Mouse (Mus musculus) left cerebral cortex, postnatal 25 days (tissue): ENCODE data around the gene Dlgap1. TPM values are rescaled to one million over a fixed set of nuclear protein-coding genes. Genes with fewer than 3 reads are reported as not detected.
A peak's percentile ranks its signal among the peaks of the same experiment; 100 is the strongest.

Experiments
- DNase-seq, 2 experiments: peaks; one replicate each; pipeline ENCODE4 v3.0.0; 2022; ENCODE audit warnings: low spot score in 2 of 2, mixed read lengths in 1 of 2
- intact Hi-C: fragments of 180-260 bp; cut with DNase I; formaldehyde crosslinking; loops from one replicate; pipeline ENCODE4 v1.15.1; 2025
- total RNA-seq, 2 experiments: library from RNA; stranded (reverse); gene quantifications; 2 replicates each; pipeline ENCODE4 v1.2.3; 2021

Gene Dlgap1
- total RNA-seq, 2 experiments from 2014 or later: 420 to 443 TPM

DNA sequence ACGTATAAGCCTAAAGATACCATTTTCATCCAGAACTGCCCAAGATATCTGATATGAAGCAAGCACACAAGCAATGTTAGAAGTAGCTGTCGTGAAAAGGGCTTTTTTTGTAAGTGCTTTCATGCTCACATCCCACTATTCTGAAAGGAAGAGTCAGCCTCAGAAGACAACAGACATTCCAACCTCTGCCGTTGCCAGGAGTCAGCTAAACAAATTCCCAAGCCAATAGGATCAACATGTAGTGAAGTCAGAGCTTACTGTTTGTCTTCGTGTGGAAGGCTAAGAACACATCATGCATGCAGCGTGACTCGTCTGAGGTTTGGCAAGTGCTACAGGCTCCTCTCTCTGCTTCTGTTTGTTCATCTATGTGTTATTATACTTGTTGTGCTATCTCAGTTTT lies 529.4 kb downstream of the Dlgap1 start:
- DNase-seq: no peak
- intact Hi-C loops: no loop called here

DNA sequence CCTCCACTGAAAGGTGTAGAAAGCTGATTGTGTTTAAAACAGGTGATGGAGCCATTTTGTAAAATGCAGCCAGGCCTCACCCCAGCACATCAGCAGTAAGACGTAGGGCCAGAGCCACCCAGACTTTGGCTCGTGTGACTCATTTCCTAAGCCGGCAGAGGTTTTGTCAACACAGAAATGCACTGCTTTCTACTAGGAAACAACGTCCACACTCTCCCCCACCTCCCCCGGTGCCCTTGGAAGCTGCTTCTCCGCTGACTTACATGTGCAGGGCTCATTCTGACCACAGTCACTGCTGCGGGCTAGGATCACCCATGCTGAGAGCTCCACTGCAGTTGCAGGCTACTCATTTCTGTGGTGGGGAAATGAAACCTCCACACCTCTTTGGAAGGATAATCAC lies 533.1 kb downstream of the Dlgap1 start:
- intact Hi-C loops: no loop called here
- DNase-seq: no peak

DNA sequence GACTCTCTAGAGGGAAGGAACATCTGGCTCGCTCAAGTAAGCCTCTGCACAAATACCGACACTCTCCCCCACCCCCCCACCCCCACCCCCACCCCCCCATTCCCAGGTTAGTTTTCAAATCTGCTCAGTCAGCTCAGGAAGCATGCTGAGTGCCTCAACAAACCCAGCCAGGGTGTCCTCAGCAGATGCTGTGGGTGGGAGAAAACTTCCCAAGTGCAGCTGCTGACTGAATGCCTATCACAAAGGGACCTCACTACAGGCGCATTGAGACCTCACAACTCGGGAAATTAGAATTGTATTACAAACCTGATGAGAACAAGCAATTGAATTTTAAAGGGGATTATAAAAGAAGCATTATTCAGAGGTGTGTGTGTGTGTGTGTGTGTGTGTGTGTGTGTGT lies 538.9 kb downstream of the Dlgap1 start:
- peak in 1 of 2 experiments; percentile 62 for DNase-seq
- intact Hi-C loops: no loop called here

DNA sequence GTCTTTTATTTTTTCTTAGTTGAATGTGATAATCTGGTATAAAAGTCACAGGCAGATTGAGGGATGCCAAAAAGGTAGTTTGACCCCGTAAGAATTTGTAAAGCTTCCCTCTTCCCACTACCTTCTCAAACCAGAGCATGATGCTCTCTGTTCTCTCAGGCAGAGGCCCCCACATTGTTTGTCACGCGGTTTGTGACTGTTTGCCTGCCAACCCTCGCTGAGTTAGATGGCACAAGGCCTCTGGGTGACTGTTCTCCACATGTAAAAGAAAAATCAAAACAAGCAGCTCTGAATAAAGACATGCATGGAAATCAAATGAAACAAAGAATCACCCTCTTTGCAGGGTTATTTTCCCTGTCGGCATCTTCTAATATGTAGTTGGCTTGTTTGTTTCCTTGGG lies 541.6 kb downstream of the Dlgap1 start:
- intact Hi-C loops: no loop called here
- no peak for DNase-seq

DNA sequence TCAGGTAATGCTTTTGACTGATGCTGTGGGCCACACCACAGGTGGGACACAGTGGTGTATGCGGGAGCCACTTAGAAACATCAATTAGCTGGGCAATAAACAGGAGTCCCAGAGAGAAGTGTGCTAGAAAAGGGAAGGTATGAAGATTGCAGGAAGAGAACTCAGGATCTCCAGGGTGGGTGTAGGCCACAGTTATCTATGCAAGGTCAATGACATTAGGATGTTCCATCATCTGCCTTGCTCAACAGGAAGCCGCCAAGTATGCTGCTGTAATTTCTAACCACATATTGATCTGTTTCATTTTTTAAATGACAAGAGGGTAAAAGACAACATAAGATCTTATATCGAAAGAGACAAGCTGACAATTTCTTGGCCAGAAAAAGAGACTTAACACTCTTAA lies 542.5 kb downstream of the Dlgap1 start:
- intact Hi-C loops: no loop called here
- DNase-seq: no peak

DNA sequence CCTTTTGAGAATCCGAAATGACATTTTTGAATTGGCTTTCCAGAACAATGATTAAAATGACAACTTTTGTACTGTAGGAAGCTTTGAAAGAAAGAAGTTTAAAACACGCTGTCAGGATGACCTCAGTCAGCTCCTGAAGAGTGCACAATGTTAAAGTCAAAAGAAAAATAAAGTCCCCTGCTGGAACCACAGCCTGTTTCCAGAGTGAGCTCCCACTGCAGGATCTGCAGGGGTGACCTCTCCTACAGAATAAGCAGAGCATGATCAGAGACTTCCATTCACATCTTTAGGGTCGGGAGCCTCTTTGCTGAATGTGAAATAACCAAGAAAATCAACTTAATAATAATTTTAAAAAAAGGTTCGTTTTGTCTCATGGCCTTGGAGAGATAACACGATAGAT lies 544.9 kb downstream of the Dlgap1 start:
- no peak for DNase-seq
- intact Hi-C loops: no loop called here

DNA sequence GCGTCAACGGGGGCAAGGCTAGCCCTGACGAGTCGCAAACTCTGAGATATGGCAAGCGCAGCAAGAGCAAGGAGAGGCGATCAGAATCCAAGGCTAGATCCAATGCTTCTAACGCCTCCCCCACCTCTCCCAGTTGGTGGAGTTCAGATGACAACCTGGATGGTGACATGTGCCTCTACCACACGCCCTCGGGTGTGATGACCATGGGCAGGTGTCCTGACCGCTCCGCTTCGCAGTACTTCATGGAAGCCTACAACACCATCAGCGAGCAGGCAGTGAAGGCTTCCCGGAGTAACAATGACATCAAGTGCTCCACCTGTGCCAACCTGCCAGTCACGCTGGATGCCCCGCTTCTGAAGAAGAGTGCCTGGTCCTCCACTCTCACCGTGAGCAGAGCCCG lies 547.6 kb downstream of the Dlgap1 start:
- intact Hi-C loops: no loop called here

DNA sequence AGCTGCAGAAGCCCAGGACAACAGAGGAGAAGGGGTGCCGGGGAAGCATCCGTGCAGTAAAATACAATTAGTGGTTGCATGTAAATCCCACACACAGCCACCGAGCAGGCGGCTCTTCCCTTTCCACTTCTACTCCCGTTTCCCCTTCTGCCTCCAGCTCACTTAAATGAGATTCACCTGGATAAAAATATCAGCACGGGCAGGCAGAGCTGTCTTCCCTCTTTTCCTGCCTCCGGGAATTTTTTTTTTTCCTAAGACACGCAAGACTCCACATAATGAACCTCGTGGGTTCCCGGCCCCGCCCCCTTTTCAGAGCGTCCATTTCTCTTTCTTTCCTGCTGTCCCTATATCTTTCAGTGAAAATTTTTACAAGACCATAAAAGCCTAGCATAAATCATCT lies 548.5 kb downstream of the Dlgap1 start:
- DNase-seq: peak in 1 of 2 experiments; percentile 57
- intact Hi-C loops: no loop called here

More for the DNA sequence above, 547.6 kb downstream of the Dlgap1 start:
- DNase-seq: no peak

DNA sequence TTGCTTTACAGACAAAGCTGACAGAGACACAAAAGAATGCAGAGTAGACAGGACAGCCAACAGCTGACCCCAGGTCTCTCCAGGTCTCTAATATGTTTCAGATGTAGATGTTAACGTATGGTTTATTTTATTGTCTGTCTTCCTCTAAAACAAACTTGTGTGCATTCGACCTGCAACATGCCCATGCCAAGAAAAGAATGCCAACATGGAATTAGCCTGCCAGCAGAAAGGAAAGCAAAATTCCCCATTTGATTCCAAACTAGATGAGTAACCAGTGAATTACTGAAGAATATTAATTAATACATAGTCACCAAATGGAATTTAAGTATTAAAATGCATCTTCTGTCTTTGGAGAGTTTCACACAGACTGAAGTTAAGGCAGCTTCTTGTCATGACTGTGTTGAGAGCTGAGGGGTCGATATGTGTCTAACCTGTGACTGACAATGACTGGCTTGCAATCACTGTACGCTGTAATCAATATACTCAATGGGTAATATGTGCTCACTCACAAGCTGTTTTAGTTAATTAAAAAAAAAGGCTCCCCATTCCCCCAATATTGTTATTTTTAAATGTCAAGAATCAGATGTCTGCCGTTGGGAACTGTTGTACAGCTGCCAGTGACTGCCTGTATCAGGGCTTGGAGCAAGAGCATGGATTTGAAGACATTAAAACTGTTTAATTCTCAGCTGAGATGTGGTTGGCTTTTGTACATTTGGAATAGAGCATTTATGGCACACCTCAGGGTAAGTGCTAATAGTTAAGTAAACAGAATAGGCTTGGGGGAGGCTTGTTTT lies 552.4 kb downstream of the Dlgap1 start:
- intact Hi-C loops: loop anchor here (5.0 kb wide), 1 partner anchor 49 kb away; no protein-coding TSS in a partner anchor
- DNase-seq: no peak

DNA sequence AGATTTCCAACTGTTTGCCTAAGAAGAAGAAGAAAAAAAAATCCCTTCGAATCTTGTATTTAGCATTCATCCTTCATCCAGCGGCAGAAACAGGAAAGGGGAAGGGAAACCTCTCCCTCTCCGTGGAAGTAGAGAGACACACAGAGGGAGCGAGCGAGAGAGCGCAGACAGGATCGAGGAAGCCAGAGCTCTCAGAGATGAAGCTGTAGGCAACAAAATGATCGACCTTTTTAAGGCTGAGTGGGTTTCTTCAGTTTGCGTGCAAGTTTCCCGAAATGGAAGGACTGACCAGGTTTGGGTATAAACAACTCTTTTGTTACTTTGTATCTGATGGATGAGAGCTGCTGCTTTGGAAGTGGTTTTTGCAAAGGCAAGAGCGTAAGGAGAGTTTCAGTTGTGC lies 553.1 kb downstream of the Dlgap1 start:
- peak; percentile 63 to 78 for DNase-seq
- intact Hi-C loops: loop anchor here (1.0 to 5.0 kb wide), 2 partner anchors 50 to 92 kb away; no protein-coding TSS in a partner anchor

DNA sequence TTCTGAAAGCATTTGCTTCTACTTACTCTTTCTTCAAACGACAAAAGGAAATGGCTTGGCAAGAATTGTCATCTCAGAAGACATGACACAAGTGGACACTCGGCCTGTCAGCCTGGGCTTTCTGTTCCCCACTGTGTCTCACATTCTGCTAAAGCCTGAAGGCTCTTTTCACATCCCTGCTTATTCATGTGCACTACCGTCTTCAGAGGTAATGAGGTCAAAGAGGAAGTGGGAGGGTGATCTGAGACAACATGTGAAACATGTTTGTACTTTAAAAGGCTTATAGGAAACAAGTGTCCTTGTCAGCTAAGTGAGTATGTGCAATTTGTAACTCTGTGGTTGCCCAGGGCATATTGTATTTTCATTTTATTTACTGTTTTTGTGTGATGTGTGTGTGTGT lies 557.1 kb downstream of the Dlgap1 start:
- intact Hi-C loops: loop anchor here (2.0 kb wide), 1 partner anchor 157 kb away; no protein-coding TSS in a partner anchor
- no peak for DNase-seq

DNA sequence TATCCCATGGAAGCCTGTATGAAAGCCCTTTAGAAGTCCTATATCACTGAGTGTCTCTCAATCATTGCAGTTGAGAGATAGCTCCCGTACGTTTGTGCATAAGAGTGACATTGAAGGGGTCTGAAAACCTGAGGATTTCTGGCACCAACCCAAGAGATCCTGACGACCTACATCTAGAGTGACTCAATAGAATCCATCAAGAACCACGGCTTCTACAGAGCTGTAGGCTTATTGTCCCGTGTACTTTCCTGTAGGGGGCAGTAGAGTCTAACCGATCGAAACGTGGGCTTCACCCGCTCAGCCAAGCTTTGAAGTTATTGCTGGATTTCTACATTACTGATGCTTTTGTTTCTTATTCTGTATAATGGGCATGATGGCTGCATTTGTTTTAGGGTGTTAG lies 558.2 kb downstream of the Dlgap1 start:
- intact Hi-C loops: loop anchor here (1.0 to 2.0 kb wide), 2 partner anchors 106 to 156 kb away; no protein-coding TSS in a partner anchor

DNA sequence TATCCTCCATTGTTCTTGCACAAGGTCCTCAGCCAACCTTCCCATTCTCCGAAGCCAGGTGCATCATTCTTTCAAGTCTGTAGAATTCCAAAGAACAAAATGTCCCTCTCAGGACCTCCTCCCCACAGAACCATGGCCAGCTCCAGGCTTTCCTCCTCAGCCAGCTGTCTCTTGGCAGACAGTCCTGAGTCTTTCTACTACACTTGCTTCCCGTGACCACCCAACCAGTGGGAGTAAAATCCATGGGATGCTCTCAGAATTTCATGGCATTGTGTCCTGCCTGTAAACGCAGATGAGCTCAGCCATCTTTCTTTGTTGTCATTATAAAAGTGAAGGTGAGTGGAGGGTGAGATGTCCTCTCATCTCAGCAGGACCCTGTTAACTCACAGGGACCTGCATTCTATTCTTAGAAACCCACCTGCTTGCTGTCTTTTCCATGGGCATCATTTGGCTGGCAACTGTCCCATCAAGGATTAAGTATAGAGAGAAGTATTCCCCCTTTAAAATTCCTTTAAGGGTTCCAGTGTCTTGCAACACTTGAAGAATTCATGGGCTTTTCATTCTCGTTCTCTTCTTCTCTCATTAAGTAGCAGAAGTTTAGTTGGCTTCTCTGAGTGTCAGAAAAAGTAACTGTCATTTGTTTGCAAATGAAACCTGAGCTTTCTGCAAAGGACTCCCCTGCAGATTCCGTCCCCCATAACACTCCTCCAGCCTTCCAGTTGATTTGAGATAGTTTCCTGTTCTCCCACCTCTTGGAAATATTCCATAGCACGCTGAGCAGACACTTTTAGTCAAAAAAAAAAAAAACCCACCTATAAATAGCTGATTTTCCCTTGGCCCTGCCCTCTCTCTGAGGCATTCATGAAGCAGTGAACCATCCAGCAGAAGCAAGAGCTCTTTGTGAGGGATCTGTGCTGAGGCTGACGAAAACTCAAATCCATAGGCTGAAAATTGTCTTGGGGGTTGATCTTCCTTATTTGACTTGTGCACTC lies 559.6 kb downstream of the Dlgap1 start:
- intact Hi-C loops: loop anchor here (2.0 kb wide), 1 partner anchor 68 kb away; no protein-coding TSS in a partner anchor
- DNase-seq: peak in 1 of 2 experiments; percentile 85

More for the DNA sequence above, 558.2 kb downstream of the Dlgap1 start:
- peak; percentile 45 to 75 for DNase-seq

DNA sequence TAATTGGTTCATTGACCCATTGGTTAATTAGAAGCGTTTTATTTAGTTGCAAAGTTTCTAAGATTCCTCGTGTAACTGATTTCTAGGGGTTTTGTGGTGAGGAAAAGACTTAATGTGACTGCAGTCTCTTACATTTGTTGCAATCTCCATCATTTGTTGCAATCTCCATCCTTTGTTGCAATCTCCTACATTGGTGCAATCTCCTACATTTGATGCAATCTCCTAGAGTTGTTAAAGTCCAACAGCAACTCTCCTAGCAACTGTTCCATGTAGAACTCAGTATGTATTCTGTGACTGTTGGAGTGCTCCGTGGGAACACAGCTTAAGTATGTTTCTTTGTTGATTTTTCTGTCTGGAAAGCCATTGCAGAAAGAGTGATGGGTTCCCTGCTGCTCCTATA lies 565.4 kb downstream of the Dlgap1 start:
- DNase-seq: no peak
- intact Hi-C loops: no loop called here

DNA sequence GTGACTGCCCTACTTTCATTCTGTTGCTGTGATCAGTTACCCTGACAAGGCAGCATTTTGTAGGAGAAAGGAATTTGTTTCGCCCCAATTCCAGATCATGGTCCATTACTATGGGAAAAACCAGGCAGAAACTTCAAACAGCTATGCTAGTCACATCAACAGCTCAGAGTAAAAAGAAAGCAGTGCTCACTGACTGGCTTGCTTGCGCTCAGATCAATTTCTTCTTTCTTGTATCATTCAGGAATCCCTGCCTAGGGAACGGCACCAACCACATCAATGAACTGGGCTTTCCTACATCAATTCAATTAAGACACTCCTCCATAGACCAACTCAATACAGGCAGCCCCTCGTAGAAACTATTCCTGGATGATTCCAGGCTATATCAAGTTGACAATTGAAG lies 572.9 kb downstream of the Dlgap1 start:
- DNase-seq: no peak
- intact Hi-C loops: no loop called here

DNA sequence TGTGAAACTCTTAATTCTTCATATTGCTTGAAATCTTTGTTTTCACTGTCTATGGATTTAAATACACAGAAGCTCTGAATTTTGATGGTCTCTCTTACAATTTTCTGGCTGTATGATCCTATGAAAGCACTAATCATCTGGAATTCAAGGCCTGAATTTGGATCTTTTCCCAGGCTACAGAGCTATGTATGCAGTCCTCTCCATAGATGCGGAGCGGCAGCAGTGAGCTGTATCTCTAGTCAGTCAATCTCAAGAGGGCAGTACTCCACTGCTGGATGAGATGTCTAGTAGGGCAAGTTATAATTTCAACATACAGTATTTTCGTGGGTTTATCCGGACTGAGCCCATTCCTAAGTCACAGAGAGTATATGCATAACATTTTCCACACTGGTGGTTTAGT lies 581.9 kb downstream of the Dlgap1 start:
- intact Hi-C loops: no loop called here
- DNase-seq: peak in 1 of 2 experiments; percentile 43

DNA sequence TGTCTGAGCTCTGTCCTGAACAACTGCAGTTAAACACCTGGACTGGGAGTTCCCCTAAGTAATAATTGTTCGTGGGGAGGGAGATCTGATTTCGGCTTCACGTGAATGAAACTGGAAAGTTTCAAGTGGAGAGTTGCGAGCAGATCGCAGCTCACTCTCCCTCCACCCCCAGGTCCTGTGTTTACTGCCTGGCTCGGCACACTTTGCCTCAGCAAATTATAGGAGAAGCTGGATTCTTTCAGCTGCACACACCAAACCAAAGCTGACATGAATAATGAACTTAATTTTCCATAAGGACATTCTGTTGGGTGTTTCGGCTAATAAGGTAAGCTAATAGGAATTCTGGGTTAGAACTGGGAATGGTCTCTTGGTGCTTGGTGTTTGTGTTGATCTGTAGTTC lies 592.7 kb downstream of the Dlgap1 start:
- peak in 1 of 2 experiments; percentile 42 for DNase-seq
- intact Hi-C loops: no loop called here

DNA sequence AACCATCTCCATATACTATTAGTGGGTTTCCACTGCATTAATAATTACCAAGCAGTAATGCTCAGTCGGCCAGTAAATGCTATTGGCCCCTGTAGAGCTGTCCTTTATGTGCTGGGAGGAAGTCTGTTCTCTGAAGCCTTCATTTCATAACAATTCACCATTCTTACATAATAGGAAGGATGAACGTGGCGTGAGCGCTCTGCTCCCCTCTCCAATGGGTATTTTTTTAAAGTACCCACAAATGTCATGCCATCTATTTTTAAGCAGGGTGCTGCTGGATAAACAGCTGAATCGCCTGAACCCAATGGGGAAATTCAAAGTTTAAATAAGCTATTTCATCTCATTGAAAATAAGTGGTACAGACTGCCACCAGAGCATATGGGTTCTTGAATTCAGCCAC lies 602.0 kb downstream of the Dlgap1 start:
- intact Hi-C loops: no loop called here
- DNase-seq: peak in 1 of 2 experiments; percentile 71

DNA sequence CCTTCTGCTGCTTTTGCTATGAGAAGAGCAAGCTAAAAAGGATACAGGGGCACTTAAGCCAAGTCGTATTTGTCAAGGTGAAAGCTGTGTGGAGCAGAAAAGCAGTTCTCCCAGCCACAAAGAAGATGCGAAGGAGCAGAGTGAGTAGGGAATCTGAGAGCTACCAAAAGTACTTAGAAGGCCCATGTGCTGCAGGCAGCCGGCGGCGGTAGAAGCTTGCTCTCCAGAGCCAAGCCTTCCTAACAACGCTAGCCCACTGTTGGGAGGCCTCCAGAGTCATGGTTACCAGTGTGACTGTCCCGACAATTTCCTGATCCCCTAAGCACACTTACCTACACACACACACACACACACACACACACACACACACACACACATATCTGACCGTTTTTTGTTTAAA lies 614.2 kb downstream of the Dlgap1 start:
- DNase-seq: no peak
- intact Hi-C loops: no loop called here

DNA sequence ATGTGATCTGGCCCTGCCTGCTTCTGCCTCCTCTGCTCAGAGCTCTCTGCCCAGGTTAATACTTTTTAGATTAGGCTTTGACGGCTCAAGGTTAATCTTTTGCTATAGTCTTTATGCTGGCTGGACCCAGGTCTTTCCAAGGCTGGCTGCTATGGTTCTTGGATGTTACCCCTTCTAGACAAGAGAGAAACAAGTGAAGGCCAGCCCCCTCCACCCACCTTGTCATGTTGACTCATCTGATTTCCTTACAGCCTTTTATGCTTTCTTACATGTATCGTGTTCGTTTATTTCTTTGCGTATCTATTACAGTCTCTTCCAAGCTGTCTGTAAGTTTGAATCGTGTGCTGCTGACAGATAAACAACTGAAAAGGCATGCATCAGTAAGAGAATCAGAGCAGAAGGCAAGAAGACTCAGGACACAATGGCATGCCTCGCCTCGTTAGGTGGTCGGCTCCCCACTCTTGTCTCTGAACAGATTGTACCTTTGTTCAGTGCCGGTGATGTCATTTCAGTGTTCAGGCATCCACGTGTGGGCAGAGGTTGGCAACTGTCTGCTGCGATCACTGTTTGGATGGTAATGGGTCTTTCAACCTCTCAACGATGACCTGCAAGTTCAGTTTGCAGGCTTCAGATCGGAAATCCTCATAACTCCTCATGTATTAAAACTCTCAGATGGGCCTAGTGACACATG lies 618.0 kb downstream of the Dlgap1 start:
- intact Hi-C loops: no loop called here
- DNase-seq: peak in 1 of 2 experiments; percentile 68
